Comparison of ENCODE assay signal across 1 mouse cellular context in genomic region chr7:84151960-84152334, GRCm38 (mm10).
TF ChIP-seq lines count a peak whose summit lies in the region.

No protein-coding gene starts in this region.

TF ChIP-seq in CH12.LX, 34 proteins besides CTCF, POLR2A, EP300 and RAD21 (continued from another document):
- TF ChIP-seq MAFK (IDR thresholded peaks at IDR 0.05; ENCODE audit: insufficient replicate concordance, low read length) (no peak), GABPA (IDR thresholded peaks at IDR 0.05; ENCODE audit: insufficient replicate concordance, low read depth, low read length) (no peak), SIN3A (IDR thresholded peaks at IDR 0.05; ENCODE audit: low read length) (peak; percentile 71), ELF1 (IDR thresholded peaks at IDR 0.05; ENCODE audit: low read depth, low read length) (peak; percentile 98), BHLHE40 (IDR thresholded peaks at IDR 0.05; ENCODE audit: low read depth, low read length) (no peak; the same call in 1 of the 2 replicates)
